15 mouse cellular contexts compared by ENCODE assay signal in the genomic region with DNA sequence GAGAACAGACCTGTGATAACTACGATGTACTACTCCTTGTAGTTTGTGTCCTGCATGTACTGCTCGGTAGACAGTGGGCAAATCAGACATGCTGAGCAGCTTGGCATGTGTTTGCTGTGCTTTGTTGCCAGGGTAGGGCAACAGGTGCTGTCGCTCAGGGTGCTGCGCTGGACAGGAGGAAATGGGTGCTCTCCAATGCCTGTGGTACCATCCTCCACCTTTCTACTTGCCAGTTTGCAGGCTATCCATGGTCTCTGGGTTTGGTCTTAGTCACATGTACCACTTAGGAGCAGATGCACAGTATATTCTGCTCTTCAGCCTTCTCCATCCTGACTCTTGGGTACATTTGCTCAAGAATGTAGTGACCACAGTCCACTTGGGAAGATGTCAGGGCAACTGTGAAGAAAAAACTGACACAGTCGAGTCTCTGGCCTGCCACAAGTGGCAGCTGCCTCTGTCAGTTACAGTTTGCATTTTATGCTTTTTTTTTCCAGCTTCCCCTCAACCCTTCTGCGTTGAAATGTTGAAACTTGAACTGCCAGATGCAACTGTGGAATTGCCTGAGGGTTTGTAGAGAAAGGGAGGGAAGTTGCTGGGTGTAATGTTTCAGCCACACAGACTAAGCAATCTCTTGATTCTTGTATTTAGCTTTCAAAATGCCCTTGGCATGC. TPM values are rescaled to one million over a fixed set of nuclear protein-coding genes. Genes with fewer than 3 reads are reported as not detected.
DNase-seq lines count a peak whose midpoint lies in the region; ATAC-seq and TF ChIP-seq lines count a peak whose summit lies in the region.
"Had no signal": no experiment of that assay in that cellular context is flagged by ENCODE, and none has a peak within 500 bp of the region (broad histone marks: within the 10 kb centered on the region; RNA-seq: fewer than 3 reads in every experiment).

No protein-coding gene starts in this region.

- no peaks in the 10 kb centered on the region for H3K9me3 ChIP-seq in kidney, embryonic 16.5 days (ENCODE audit: low read length)
- no peaks in the 10 kb centered on the region for H3K9me3 ChIP-seq in embryonic facial prominence, embryonic 11.5 days (replicated peaks; ENCODE audit: control insufficient read depth, low read length)
- H3K9me3 ChIP-seq in limb, embryonic 14.5 days (ENCODE audit: control insufficient read depth, low read length), result no peaks in the 10 kb centered on the region
- no peaks in the 10 kb centered on the region for H3K9me3 ChIP-seq in forebrain, embryonic 14.5 days (replicated peaks; ENCODE audit: control insufficient read depth, low read length)
- H3K9me3 ChIP-seq: forebrain, embryonic 15.5 days; heart, embryonic 13.5 days; liver, embryonic 13.5 days; midbrain, embryonic 10.5 days had no signal

- no peak for TF ChIP-seq POLR2A in limb, embryonic 14.5 days (IDR thresholded peaks at IDR 0.05; ENCODE audit: borderline replicate concordance, extremely low read depth, insufficient read depth, insufficient read length)

- peak overlapping the region; percentile 81 for H3K27ac ChIP-seq in kidney, embryonic 16.5 days (ENCODE audit: low read length)
- peak overlapping the region; percentile 79 for H3K27ac ChIP-seq in embryonic facial prominence, embryonic 11.5 days (replicated peaks; ENCODE audit: low read depth, low read length)
- peak overlapping the region; percentile 61 for H3K27ac ChIP-seq in limb, embryonic 14.5 days (replicated peaks; ENCODE audit: low read depth, low read length)
- no peak overlapping the region for H3K27ac ChIP-seq in forebrain, embryonic 14.5 days (ENCODE audit: low read depth, low read length)
- H3K27ac ChIP-seq: forebrain, embryonic 15.5 days; heart, embryonic 13.5 days; liver, embryonic 13.5 days; midbrain, embryonic 10.5 days had no signal

- H3K4me1 ChIP-seq in kidney, embryonic 16.5 days (ENCODE audit: insufficient read depth, low read length), result peaks cover 31% of the 10 kb centered on the region
- H3K4me1 ChIP-seq in embryonic facial prominence, embryonic 11.5 days (ENCODE audit: control insufficient read depth, insufficient read depth, low read length), result no peaks in the 10 kb centered on the region; the same call in 1 of the 2 replicates
- H3K4me1 ChIP-seq in limb, embryonic 14.5 days (ENCODE audit: control insufficient read depth, insufficient read depth, low read length), result no peaks in the 10 kb centered on the region
- 0 out of 2 replicates have a peak, but pooled peaks cover 3% of the 10 kb centered on the region for H3K4me1 ChIP-seq in forebrain, embryonic 14.5 days (ENCODE audit: control insufficient read depth, insufficient read depth, low read length)
- H3K4me1 ChIP-seq: heart, embryonic 13.5 days; liver, embryonic 13.5 days had no signal

- H3K4me3 ChIP-seq in kidney, embryonic 16.5 days (ENCODE audit: low read length), result no peak overlapping the region
- H3K4me3 ChIP-seq in embryonic facial prominence, embryonic 11.5 days (ENCODE audit: low read depth, low read length), result no peak overlapping the region
- no peak overlapping the region for H3K4me3 ChIP-seq in limb, embryonic 14.5 days (replicated peaks; ENCODE audit: low read length)
- H3K4me3 ChIP-seq in forebrain, embryonic 14.5 days (ENCODE audit: low read depth, low read length), result no peak overlapping the region
- H3K4me3 ChIP-seq: forebrain, embryonic 15.5 days; heart, embryonic 13.5 days; liver, embryonic 13.5 days; midbrain, embryonic 10.5 days had no signal

- no peak overlapping the region for H3K4me2 ChIP-seq in kidney, embryonic 16.5 days (replicated peaks; ENCODE audit: low read depth, low read length)
- no peak overlapping the region for H3K4me2 ChIP-seq in embryonic facial prominence, embryonic 11.5 days (ENCODE audit: low read depth, low read length)
- no peak overlapping the region for H3K4me2 ChIP-seq in limb, embryonic 14.5 days (replicated peaks; ENCODE audit: low read depth, low read length, severe bottlenecking)
- H3K4me2 ChIP-seq in forebrain, embryonic 14.5 days (ENCODE audit: low read length), result no peak overlapping the region
- H3K4me2 ChIP-seq: forebrain, embryonic 15.5 days; heart, embryonic 13.5 days; liver, embryonic 13.5 days had no signal

- 63% methylated on average over 6 of the region's 6 CpGs for WGBS in kidney, embryonic 16.5 days
- WGBS in embryonic facial prominence, embryonic 11.5 days, result 60% methylated on average over 6 of the region's 6 CpGs
- 65% methylated on average over 6 of the region's 6 CpGs for WGBS in limb, embryonic 14.5 days
- WGBS in forebrain, embryonic 14.5 days, result 91% methylated on average over 6 of the region's 6 CpGs

- ATAC-seq in kidney, embryonic 16.5 days (ENCODE audit: low FRiP score, low TSS enrichment), result 0 out of 2 replicates have a peak, but pooled peaks have one; percentile 8
- ATAC-seq in embryonic facial prominence, embryonic 11.5 days (replicated peaks; ENCODE audit: insufficient number of reproducible peaks, low FRiP score, low TSS enrichment, low read depth), result 0 out of 2 replicates have a peak, but pooled peaks have one; percentile 27
- ATAC-seq in limb, embryonic 14.5 days (ENCODE audit: low FRiP score, low read depth), result peak; percentile 45
- no peak for ATAC-seq in forebrain, embryonic 14.5 days
- ATAC-seq: forebrain, embryonic 15.5 days had no signal

- 0 out of 2 replicates have a peak overlapping the region, but pooled peaks have one; percentile 31 for H3K9ac ChIP-seq in kidney, embryonic 16.5 days (replicated peaks; ENCODE audit: low read length)
- 0 out of 2 replicates have a peak overlapping the region, but pooled peaks have one; percentile 6 for H3K9ac ChIP-seq in embryonic facial prominence, embryonic 11.5 days (replicated peaks; ENCODE audit: low read length)
- no peak overlapping the region for H3K9ac ChIP-seq in limb, embryonic 14.5 days (ENCODE audit: low read depth, low read length, severe bottlenecking)
- H3K9ac ChIP-seq in forebrain, embryonic 14.5 days (ENCODE audit: low read length), result no peak overlapping the region
- H3K9ac ChIP-seq: forebrain, embryonic 15.5 days; heart, embryonic 13.5 days; liver, embryonic 13.5 days had no signal

- peaks cover 12% of the 10 kb centered on the region; the same call in 1 of the 2 replicates for H3K36me3 ChIP-seq in kidney, embryonic 16.5 days (ENCODE audit: insufficient read depth, low read length)
- peaks cover 2% of the 10 kb centered on the region; the same call in 1 of the 2 replicates for H3K36me3 ChIP-seq in embryonic facial prominence, embryonic 11.5 days (replicated peaks; ENCODE audit: control insufficient read depth, insufficient read depth, low read depth, low read length)
- peaks cover 56% of the 10 kb centered on the region for H3K36me3 ChIP-seq in limb, embryonic 14.5 days (ENCODE audit: control insufficient read depth, insufficient read depth, low read length)
- peaks cover 33% of the 10 kb centered on the region for H3K36me3 ChIP-seq in forebrain, embryonic 14.5 days (ENCODE audit: control insufficient read depth, insufficient read depth, low read length)

- no peak for DNase-seq in kidney, postnatal 14 days
- peak; percentile 49 for DNase-seq in Muller cell, postnatal 12 days (ENCODE audit: inconsistent ontology term)
- DNase-seq in embryonic facial prominence, embryonic 11.5 days (ENCODE audit: low spot score), result peak; percentile 72
- DNase-seq in limb, embryonic 14.5 days (ENCODE audit: low spot score), result peak; percentile 72
- no peak for DNase-seq in right cerebral cortex, postnatal 36 days (ENCODE audit: low spot score in 2 of 2)
- DNase-seq in forebrain, embryonic 14.5 days (ENCODE audit: low spot score), result no peak
- no peak for DNase-seq in lung, postnatal 10 days
- DNase-seq: adrenal gland, adult 2 months; cerebellum, adult 18-20 months; liver, embryonic 13.5 days; spleen, adult 18-20 months had no signal

- no peaks in the 10 kb centered on the region for H3K27me3 ChIP-seq in kidney, embryonic 16.5 days (ENCODE audit: insufficient read depth, low read length)
- no peaks in the 10 kb centered on the region for H3K27me3 ChIP-seq in embryonic facial prominence, embryonic 11.5 days (ENCODE audit: control insufficient read depth, insufficient read depth, low read length)
- H3K27me3 ChIP-seq in limb, embryonic 14.5 days (ENCODE audit: control insufficient read depth, insufficient read depth, low read length), result no peaks in the 10 kb centered on the region
- no peaks in the 10 kb centered on the region for H3K27me3 ChIP-seq in forebrain, embryonic 14.5 days (replicated peaks; ENCODE audit: control insufficient read depth, insufficient read depth, low read length)
- H3K27me3 ChIP-seq: forebrain, embryonic 15.5 days; heart, embryonic 13.5 days; liver, embryonic 13.5 days had no signal

RNA-seq across cellular contexts. Expression of a gene that starts 24.4 kb away (rescaled TPM):
- 15.8 and 16.5 TPM in 2 replicates for polyA plus RNA-seq in kidney, embryonic 16.5 days (2015; fragmentation: Nextera tagmentation; extraction: Ambion mirVana)
- 19.5 and 20.0 TPM in 2 replicates for polyA plus RNA-seq in embryonic facial prominence, embryonic 11.5 days (2014; fragmentation: Nextera tagmentation; extraction: Ambion mirVana)
- polyA plus RNA-seq in limb, embryonic 14.5 days (2012; rRNA removed), result 23.8 and 25.4 TPM in 2 replicates
- 26.2 and 26.8 TPM in 2 replicates for polyA plus RNA-seq in limb, embryonic 14.5 days (2014; fragmentation: Nextera tagmentation; extraction: Ambion mirVana)
- 2.9 and 4.3 TPM in 2 replicates for polyA plus RNA-seq in forebrain, embryonic 14.5 days (2014; fragmentation: Nextera tagmentation; extraction: Ambion mirVana)

RNA-seq across cellular contexts. Expression of a gene that starts 43.0 kb away (rescaled TPM):
- 4.1 TPM in 2 replicates for polyA plus RNA-seq in kidney, embryonic 16.5 days (2015; fragmentation: Nextera tagmentation; extraction: Ambion mirVana)
- polyA plus RNA-seq in embryonic facial prominence, embryonic 11.5 days (2014; fragmentation: Nextera tagmentation; extraction: Ambion mirVana), result 4.6 and 5.8 TPM in 2 replicates
- 6.5 and 7.3 TPM in 2 replicates for polyA plus RNA-seq in limb, embryonic 14.5 days (2012; rRNA removed)
- polyA plus RNA-seq in limb, embryonic 14.5 days (2014; fragmentation: Nextera tagmentation; extraction: Ambion mirVana), result 4.9 and 5.4 TPM in 2 replicates
- polyA plus RNA-seq in forebrain, embryonic 14.5 days (2014; fragmentation: Nextera tagmentation; extraction: Ambion mirVana), result 14.3 and 17.1 TPM in 2 replicates

RNA-seq across cellular contexts. Expression of a gene that starts 54.3 kb away (rescaled TPM):
- polyA plus RNA-seq in kidney, embryonic 16.5 days (2015; fragmentation: Nextera tagmentation; extraction: Ambion mirVana), result 11.4 and 14.2 TPM in 2 replicates
- polyA plus RNA-seq in embryonic facial prominence, embryonic 11.5 days (2014; fragmentation: Nextera tagmentation; extraction: Ambion mirVana), result 10.0 and 13.7 TPM in 2 replicates
- 8.1 and 11.0 TPM in 2 replicates for polyA plus RNA-seq in limb, embryonic 14.5 days (2012; rRNA removed)
- polyA plus RNA-seq in limb, embryonic 14.5 days (2014; fragmentation: Nextera tagmentation; extraction: Ambion mirVana), result 10.5 and 13.7 TPM in 2 replicates
- 9.2 and 15.7 TPM in 2 replicates for polyA plus RNA-seq in forebrain, embryonic 14.5 days (2014; fragmentation: Nextera tagmentation; extraction: Ambion mirVana)

Comparison
In these comparisons a context has a peak if more than half of its experiments do, and no peak if none do; other contexts are left out.
1. H3K9ac ChIP-seq: peak in kidney, embryonic 16.5 days (single experiment) and embryonic facial prominence, embryonic 11.5 days (single experiment); none in limb, embryonic 14.5 days (single experiment) and forebrain, embryonic 14.5 days (single experiment).
2. DNase-seq: peak in Muller cell, postnatal 12 days (single experiment), embryonic facial prominence, embryonic 11.5 days (single experiment) and limb, embryonic 14.5 days (single experiment); none in kidney, postnatal 14 days (single experiment), right cerebral cortex, postnatal 36 days (0 of 2), forebrain, embryonic 14.5 days (single experiment) and lung, postnatal 10 days (single experiment).